Mouse (Mus musculus): ENCODE measurements around the gene Plp2.

GRCm38 (mm10) chrX:7674284-7675000 is 3.3 kb upstream of the Plp2 start:
- TF ChIP-seq CTCF (IDR thresholded peaks at IDR 0.05; ENCODE audit: borderline replicate concordance, insufficient read depth, low read length) (no peak), POLR2A (IDR thresholded peaks at IDR 0.05; ENCODE audit: low read depth, low read length) (no peak)
